Mouse (Mus musculus) CH12.LX (cell line): ENCODE measurements at regions not wholly inside any gene's neighbourhood (a gene's known extent, or its start where the extent isn't known, plus 50 kb on each side); places are given as distances from the start of the nearest gene placed in this dataset.

ENCODE experiments used
- DNase-seq: peaks from one replicate; pipeline ENCODE4 v3.0.0-alpha.2; 2013; ENCODE audit errors: extremely low read depth
- H3K27ac ChIP-seq: 2 replicates; pipeline ENCODE4 v1.5.1; 2012; ENCODE audit warnings: low read depth, mild to moderate bottlenecking, control low read depth, moderate library complexity; ENCODE audit not compliant: insufficient read depth
- H3K27me3 ChIP-seq: replicated peaks from 2 replicates; pipeline ENCODE3; 2012; ENCODE audit warnings: inconsistent platforms
- H3K36me3 ChIP-seq, 2 experiments: replicated peaks in 1 of 2; 2 replicates each; pipeline versions ENCODE3 to v1.6.1; 2012; ENCODE audit warnings: inconsistent platforms in 1 of 2, low read length in 1 of 2, mild to moderate bottlenecking in 1 of 2, mixed read lengths in 1 of 2, moderate library complexity in 1 of 2; ENCODE audit not compliant: control insufficient read depth in 1 of 2, insufficient read depth in 1 of 2
- H3K4me1 ChIP-seq, 2 experiments: 2 replicates each; pipeline ENCODE4 v1.6.1; 2012; ENCODE audit warnings: inconsistent platforms in 1 of 2, moderate library complexity in 1 of 2; ENCODE audit not compliant: insufficient read depth in 2 of 2, control insufficient read depth in 1 of 2
- H3K4me2 ChIP-seq: 2 replicates; pipeline ENCODE4 v1.6.1; 2012; ENCODE audit warnings: low read depth, mild to moderate bottlenecking, control low read depth; ENCODE audit not compliant: poor library complexity, insufficient read depth, severe bottlenecking
- H3K4me3 ChIP-seq, 3 experiments: fragments of 150-350 bp in 1 of 3; sonication (generic) in 1 of 3; replicated peaks in 1 of 3; 2 replicates each; pipeline versions ENCODE3 to v1.5.1; 2011 to 2012; ENCODE audit warnings: low read depth in 2 of 3, low read length in 2 of 3, mild to moderate bottlenecking in 2 of 3, moderate library complexity in 2 of 3, control low read depth in 1 of 3, improper control_type of control experiment in 1 of 3, inconsistent platforms in 1 of 3, mixed read lengths in 1 of 3; ENCODE audit not compliant: poor library complexity in 1 of 3
- H3K79me2 ChIP-seq: replicated peaks from 2 replicates; pipeline ENCODE4 v1.6.1; 2012; ENCODE audit warnings: mild to moderate bottlenecking, moderate library complexity; ENCODE audit not compliant: control insufficient read depth, poor library complexity, insufficient read depth, severe bottlenecking; ENCODE audit errors: extremely low read depth
- H3K9ac ChIP-seq: 2 replicates; pipeline ENCODE4 v1.6.1; 2012; ENCODE audit warnings: low read depth, mild to moderate bottlenecking, control low read depth, moderate library complexity; ENCODE audit not compliant: insufficient read depth
- H3K9me3 ChIP-seq: replicated peaks from 2 replicates; pipeline ENCODE3; 2012; ENCODE audit warnings: low read length, inconsistent platforms, mixed read lengths
- BHLHE40 ChIP-seq: IDR thresholded peaks from 2 replicates; pipeline ENCODE4 v1.6.1; 2011; ENCODE audit warnings: mild to moderate bottlenecking, low read depth, low read length, improper control_type of control experiment
- CTCF ChIP-seq, 2 experiments: IDR thresholded peaks in 1 of 2; conservative IDR thresholded peaks in 1 of 2; 2 replicates each; pipeline ENCODE4 v1.5.1; 2011 to 2012; ENCODE audit warnings: low read depth in 2 of 2, low read length in 2 of 2, improper control_type of control experiment in 1 of 2, inconsistent platforms in 1 of 2, mild to moderate bottlenecking in 1 of 2, moderate library complexity in 1 of 2
- ETS1 ChIP-seq: conservative IDR thresholded peaks from 2 replicates; pipeline ENCODE4 v1.6.1; 2012; ENCODE audit warnings: low read depth, mild to moderate bottlenecking, inconsistent platforms, low read length, improper control_type of control experiment, moderate library complexity
- JUN ChIP-seq: IDR thresholded peaks from 2 replicates; pipeline ENCODE4 v1.6.1; 2011; ENCODE audit warnings: low read depth, mild to moderate bottlenecking, low read length, improper control_type of control experiment, moderate library complexity; ENCODE audit not compliant: insufficient read depth
- JUND ChIP-seq: conservative IDR thresholded peaks from 2 replicates; pipeline ENCODE4 v1.6.1; 2011; ENCODE audit warnings: low read depth, low read length, improper control_type of control experiment
- MEF2A ChIP-seq: IDR thresholded peaks from 2 replicates; pipeline ENCODE4 v1.6.1; 2014; ENCODE audit warnings: low read depth, mild to moderate bottlenecking, inconsistent platforms, low read length, improper control_type of control experiment, borderline replicate concordance
- NRF1 ChIP-seq: IDR thresholded peaks from 2 replicates; pipeline ENCODE4 v1.6.1; 2014; ENCODE audit warnings: low read depth, mild to moderate bottlenecking, inconsistent platforms, low read length, improper control_type of control experiment, moderate library complexity
- PAX5 ChIP-seq: IDR thresholded peaks from 2 replicates; pipeline ENCODE4 v1.6.1; 2012; ENCODE audit warnings: low read length, inconsistent platforms, mixed read lengths
- POLR2A ChIP-seq: IDR thresholded peaks from 2 replicates; pipeline ENCODE4 v1.6.1; 2011; ENCODE audit warnings: low read depth, mild to moderate bottlenecking, improper control_type of control experiment, low read length
- RAD21 ChIP-seq: IDR thresholded peaks from 2 replicates; pipeline ENCODE4 v1.6.1; 2011; ENCODE audit warnings: low read depth, mild to moderate bottlenecking, low read length, improper control_type of control experiment, moderate library complexity
- SMC3 ChIP-seq: IDR thresholded peaks from 2 replicates; pipeline ENCODE4 v1.6.1; 2011; ENCODE audit warnings: low read depth, low read length, improper control_type of control experiment
- ZC3H11A ChIP-seq: IDR thresholded peaks from 2 replicates; pipeline ENCODE4 v1.6.1; 2012; ENCODE audit warnings: low read depth, mild to moderate bottlenecking, inconsistent platforms, low read length, improper control_type of control experiment
- ZMIZ1 ChIP-seq: IDR thresholded peaks from 2 replicates; pipeline ENCODE4 v1.6.1; 2012; ENCODE audit warnings: low read depth, mild to moderate bottlenecking, inconsistent platforms, low read length, improper control_type of control experiment
- dilution Hi-C: fragments of 300-500 bp; cut with MboI; formaldehyde crosslinking; loops from 2 replicates; pipeline ENCODE4 v1.14.3; 2020; ENCODE audit warnings: low sequenced_read_pairs; ENCODE audit not compliant: extremely low pct_unique_long_range_greater_than_20kb, extremely low pct_ligation_motif_present
- in situ Hi-C: fragments of 300-500 bp; cut with MboI; formaldehyde crosslinking; loops from 3 replicates; pipeline ENCODE4 v1.14.3; 2019; ENCODE audit warnings: low sequenced_read_pairs, low pct_ligation_motif_present, low pct_unique_long_range_greater_than_20kb, mixed read lengths

- dilution Hi-C loops = no loop called here
- Histone ChIP-seq H3K4me1 (peaks cover 5 to 9% of the 10 kb centered on the region in 2 experiments), H3K36me3 (no peaks in the 10 kb centered on the region), H3K79me2 (no peaks in the 10 kb centered on the region), H3K9me3 (no peaks in the 10 kb centered on the region), H3K27me3 (peaks cover 17% of the 10 kb centered on the region), H3K9ac (no peak overlapping the region), H3K27ac (no peak overlapping the region), H3K4me3 (no peak overlapping the region), H3K4me2 (no peak overlapping the region)
- no peak for DNase-seq
- in situ Hi-C loops = no loop called here
- TF ChIP-seq BHLHE40 (no peak), ZC3H11A (no peak)
Observed at GRCm38 (mm10) chr4:140408446-140408845, 161.9 kb upstream of the Igsf21 start.

- Histone ChIP-seq H3K27ac (no peak overlapping the region), H3K9me3 (no peaks in the 10 kb centered on the region), H3K4me2 (no peak overlapping the region), H3K4me1 (peaks cover 5 to 9% of the 10 kb centered on the region in 2 experiments), H3K79me2 (no peaks in the 10 kb centered on the region), H3K36me3 (no peaks in the 10 kb centered on the region), H3K27me3 (peaks cover 20% of the 10 kb centered on the region), H3K4me3 (no peak overlapping the region), H3K9ac (no peak overlapping the region)
- TF ChIP-seq NRF1 = no peak
- no peak for TF ChIP-seq JUN
- no peak for TF ChIP-seq MEF2A
- TF ChIP-seq ETS1 = no peak
- no peak for TF ChIP-seq ZMIZ1
- no peak for TF ChIP-seq PAX5
- TF ChIP-seq CTCF (conservative IDR thresholded peaks at IDR 0.05 in 1 of 2, IDR thresholded peaks at IDR 0.05 in 1 of 2; ENCODE audit: low read depth in 2 of 2, low read length in 2 of 2) = no peak
- dilution Hi-C loops = no loop called here
- no peak for DNase-seq
- in situ Hi-C loops = no loop called here
Observed at GRCm38 (mm10) chr4:140406913-140407312, 160.3 kb upstream of the Igsf21 start.

GRCm38 (mm10) chr4:140405993-140406881 is 159.7 kb upstream of the Igsf21 start:
- Histone ChIP-seq H3K9ac (no peak overlapping the region; the same call in 1 of the 2 replicates), H3K79me2 (no peaks in the 10 kb centered on the region), H3K27ac (no peak overlapping the region), H3K9me3 (no peaks in the 10 kb centered on the region), H3K4me1 (peaks cover 5 to 9% of the 10 kb centered on the region in 2 experiments), H3K4me2 (no peak overlapping the region), H3K27me3 (peaks cover 23% of the 10 kb centered on the region), H3K4me3 (no peak overlapping the region), H3K36me3 (no peaks in the 10 kb centered on the region)
- TF ChIP-seq JUND = no peak
- TF ChIP-seq POLR2A = no peak
- peak; percentile 17 for TF ChIP-seq RAD21
- peak in 1 of 2 experiments; percentile 55; a peak in 2 of 4 replicates for TF ChIP-seq CTCF (conservative IDR thresholded peaks at IDR 0.05 in 1 of 2, IDR thresholded peaks at IDR 0.05 in 1 of 2; ENCODE audit: low read depth in 2 of 2, low read length in 2 of 2)
- TF ChIP-seq SMC3 = peak; percentile 10
- dilution Hi-C loops (no loop called here), in situ Hi-C loops (no loop called here)
- DNase-seq = no peak
